Mouse (Mus musculus) forebrain, embryonic 11.5 days (tissue): ENCODE measurements around the gene Zfp719. TPM values are rescaled to one million over a fixed set of nuclear protein-coding genes. Genes with fewer than 3 reads are reported as not detected.

Experiments
- ATAC-seq: fragments of 200-750 bp; cut with Nextera tagmentation; replicated peaks from 2 replicates; pipeline ENCODE4 v1.8.0; 2017; ENCODE audit warnings: moderate TSS enrichment; ENCODE audit not compliant: low FRiP score
- DNase-seq: peaks from one replicate; pipeline ENCODE4 v3.0.0-alpha.2; 2017; ENCODE audit warnings: low spot score
- H3K27ac ChIP-seq: fragments of 300-500 bp; sonication (generic); 2 replicates; pipeline ENCODE4 v1.5.1; 2014; ENCODE audit warnings: low read depth, low read length
- H3K27me3 ChIP-seq: fragments of 300-500 bp; sonication (generic); 2 replicates; pipeline ENCODE4 v1.6.1; 2014; ENCODE audit warnings: mild to moderate bottlenecking, low read length, mixed read lengths; ENCODE audit not compliant: control insufficient read depth, insufficient read depth
- H3K36me3 ChIP-seq: fragments of 300-500 bp; sonication (generic); 2 replicates; pipeline ENCODE4 v1.6.1; 2014; ENCODE audit warnings: mild to moderate bottlenecking, low read length, moderate library complexity, mixed read lengths; ENCODE audit not compliant: control insufficient read depth, insufficient read depth
- H3K4me1 ChIP-seq: fragments of 300-500 bp; sonication (generic); replicated peaks from 2 replicates; pipeline ENCODE4 v1.6.1; 2014; ENCODE audit warnings: low read length, mixed read lengths; ENCODE audit not compliant: control insufficient read depth, insufficient read depth
- H3K4me2 ChIP-seq: fragments of 300-500 bp; sonication (generic); 2 replicates; pipeline ENCODE4 v1.6.1; 2014; ENCODE audit warnings: low read depth, mild to moderate bottlenecking, low read length, moderate library complexity, mixed read lengths; ENCODE audit not compliant: severe bottlenecking
- H3K4me3 ChIP-seq: fragments of 300-500 bp; sonication (generic); 2 replicates; pipeline ENCODE4 v1.5.1; 2014; ENCODE audit warnings: low read depth, low read length
- H3K9ac ChIP-seq: fragments of 300-500 bp; sonication (generic); 2 replicates; pipeline ENCODE4 v1.6.1; 2014; ENCODE audit warnings: low read length
- H3K9me3 ChIP-seq: fragments of 300-500 bp; sonication (generic); 2 replicates; pipeline ENCODE4 v1.6.1; 2016; ENCODE audit warnings: low read length, mixed read lengths; ENCODE audit not compliant: control insufficient read depth
- WGBS: fragments of 180-500 bp; shearing (Covaris S2); extraction: QIAGEN DNeasy Blood & Tissue Kit; methylation state at CpG from one replicate; pipeline ENCODE4 v1.1.7; 2014; 5-methylcytosine and 5-hydroxymethylcytosine counted together
- polyA plus RNA-seq: library from polyadenylated mRNA; unstranded; fragments of >200 nt; fragmentation: Nextera tagmentation; extraction: Ambion mirVana; gene quantifications from 2 replicates; pipeline ENCODE4 v1.2.1, GENCODE M21; 2014

Zfp719 gene
- polyA plus RNA-seq, result 16.0 and 16.9 TPM in 2 replicates

- Histone ChIP-seq H3K4me1 (peaks cover 3% of the 10 kb centered on the region; the same call in 1 of the 2 replicates), H3K36me3 (peaks cover 1% of the 10 kb centered on the region; the same call in 1 of the 2 replicates), H3K27me3 (no peaks in the 10 kb centered on the region), H3K9me3 (no peaks in the 10 kb centered on the region), H3K9ac (peak within 1 kb of the TSS; percentile 70), H3K4me2 (peak within 1 kb of the TSS; percentile 66), H3K27ac (peak within 1 kb of the TSS; percentile 58; the same call in 1 of the 2 replicates), H3K4me3 (peak within 1 kb of the TSS; percentile 65)
- peak; percentile 95 for ATAC-seq
- peak; percentile 93 for DNase-seq
- WGBS, result under 1% methylated on average over 37 of the region's 37 CpGs
Observed at GRCm38 (mm10) chr7:43579440-43580171, at the start of gene Zfp719. TSS of gene Zfp719 (plus strand) at chr7:43579610.

- no peaks in the 10 kb centered on the region for H3K27me3 ChIP-seq
- DNase-seq (no peak), ATAC-seq (no peak)
- no peak overlapping the region for H3K9ac ChIP-seq
- no peaks in the 10 kb centered on the region for H3K4me1 ChIP-seq
- no peaks in the 10 kb centered on the region for H3K36me3 ChIP-seq
- H3K4me2 ChIP-seq, result no peak overlapping the region
- H3K9me3 ChIP-seq, result no peaks in the 10 kb centered on the region
- H3K4me3 ChIP-seq, result no peak overlapping the region
- 84% methylated on average over 8 of the region's 8 CpGs for WGBS
- H3K27ac ChIP-seq, result no peak overlapping the region
Observed at GRCm38 (mm10) chr7:43530216-43530785, 49.1 kb upstream of the Zfp719 start.

- Histone ChIP-seq H3K9ac (no peak overlapping the region), H3K4me3 (no peak overlapping the region), H3K4me2 (no peak overlapping the region), H3K36me3 (no peaks in the 10 kb centered on the region), H3K4me1 (no peaks in the 10 kb centered on the region), H3K27me3 (no peaks in the 10 kb centered on the region), H3K27ac (no peak overlapping the region), H3K9me3 (no peaks in the 10 kb centered on the region)
- WGBS, result 87% methylated on average over 9 of the region's 9 CpGs
- no peak for DNase-seq
- ATAC-seq, result no peak
Observed at GRCm38 (mm10) chr7:43532936-43533505, 46.4 kb upstream of the Zfp719 start.

GRCm38 (mm10) chr7:43538524-43538923, 40.9 kb upstream of the Zfp719 start:
- no peaks in the 10 kb centered on the region for H3K27me3 ChIP-seq
- H3K36me3 ChIP-seq, result no peaks in the 10 kb centered on the region
- DNase-seq, result no peak
- ATAC-seq, result no peak
- no peaks in the 10 kb centered on the region for H3K4me1 ChIP-seq
- H3K27ac ChIP-seq, result no peak overlapping the region
- no peak overlapping the region for H3K9ac ChIP-seq
- no peak overlapping the region for H3K4me3 ChIP-seq
- H3K9me3 ChIP-seq, result no peaks in the 10 kb centered on the region
- H3K4me2 ChIP-seq, result no peak overlapping the region
- 73% methylated on average over 4 of the region's 4 CpGs for WGBS

- Histone ChIP-seq H3K9me3 (no peaks in the 10 kb centered on the region), H3K4me2 (no peak within 1 kb of the TSS), H3K27me3 (no peaks in the 10 kb centered on the region), H3K36me3 (no peaks in the 10 kb centered on the region), H3K27ac (no peak within 1 kb of the TSS), H3K4me3 (no peak within 1 kb of the TSS), H3K9ac (no peak within 1 kb of the TSS), H3K4me1 (no peaks in the 10 kb centered on the region)
- WGBS, result 81% methylated on average over 7 of the region's 7 CpGs
- DNase-seq (no peak), ATAC-seq (no peak)
Observed at GRCm38 (mm10) chr7:43544225-43544977, 35.0 kb upstream of the Zfp719 start, which contains the start of gene Cd33. TSS of gene Cd33 (minus strand) at chr7:43544428.

- 77% methylated on average over 7 of the region's 7 CpGs for WGBS
- DNase-seq, result no peak
- H3K36me3 ChIP-seq, result no peaks in the 10 kb centered on the region
Observed at GRCm38 (mm10) chr7:43545656-43546545, 33.5 kb upstream of the Zfp719 start.

GRCm38 (mm10) chr7:43547666-43548065, 31.7 kb upstream of the Zfp719 start:
- Histone ChIP-seq H3K9me3 (no peaks in the 10 kb centered on the region), H3K4me1 (no peaks in the 10 kb centered on the region), H3K27ac (no peak overlapping the region), H3K4me2 (no peak overlapping the region), H3K36me3 (no peaks in the 10 kb centered on the region), H3K4me3 (no peak overlapping the region), H3K9ac (no peak overlapping the region), H3K27me3 (no peaks in the 10 kb centered on the region)
- WGBS, result 35% methylated on average over 5 of the region's 5 CpGs
- DNase-seq (no peak), ATAC-seq (no peak)

More at GRCm38 (mm10) chr7:43545656-43546545, 33.5 kb upstream of the Zfp719 start:
- H3K4me2 ChIP-seq, result no peak overlapping the region
- H3K4me1 ChIP-seq, result no peaks in the 10 kb centered on the region
- H3K27me3 ChIP-seq, result no peaks in the 10 kb centered on the region
- no peak overlapping the region for H3K4me3 ChIP-seq
- ATAC-seq, result no peak
- no peak overlapping the region for H3K9ac ChIP-seq
- no peak overlapping the region for H3K27ac ChIP-seq
- H3K9me3 ChIP-seq, result no peaks in the 10 kb centered on the region

GRCm38 (mm10) chr7:43548206-43548605, 31.2 kb upstream of the Zfp719 start:
- Histone ChIP-seq H3K9me3 (no peaks in the 10 kb centered on the region), H3K4me3 (no peak overlapping the region), H3K4me2 (no peak overlapping the region), H3K4me1 (no peaks in the 10 kb centered on the region), H3K27me3 (no peaks in the 10 kb centered on the region), H3K36me3 (no peaks in the 10 kb centered on the region), H3K9ac (no peak overlapping the region), H3K27ac (no peak overlapping the region)
- DNase-seq (no peak), ATAC-seq (no peak)
- WGBS, result 74% methylated on average over 4 of the region's 4 CpGs
